Mouse (Mus musculus) intestine, embryonic 14.5 days (tissue): ENCODE results near the gene Tmem123. TPM values are rescaled to one million over a fixed set of nuclear protein-coding genes. Genes with fewer than 3 reads are reported as not detected.

ENCODE experiments used
- ATAC-seq: fragments of 200-750 bp; cut with Nextera tagmentation; replicated peaks from 2 replicates; pipeline ENCODE4 v1.8.0; 2017; ENCODE audit warnings: low read depth, moderate number of reproducible peaks, moderate TSS enrichment, moderate library complexity; ENCODE audit not compliant: low FRiP score, low TSS enrichment
- DNase-seq: peaks from one replicate; pipeline ENCODE4 v3.0.0-alpha.2; 2018; ENCODE audit warnings: low spot score
- H3K27ac ChIP-seq: fragments of 300-500 bp; sonication (generic); 2 replicates; pipeline ENCODE4 v1.5.1; 2014; ENCODE audit warnings: low read depth, mild to moderate bottlenecking, control low read depth
- H3K27me3 ChIP-seq: fragments of 300-500 bp; sonication (generic); replicated peaks from 2 replicates; pipeline ENCODE4 v1.6.1; 2014; ENCODE audit warnings: low read length, control low read depth; ENCODE audit not compliant: control insufficient read depth, insufficient read depth
- H3K36me3 ChIP-seq: fragments of 300-500 bp; sonication (generic); 2 replicates; pipeline ENCODE4 v1.6.1; 2014; ENCODE audit warnings: low read length, control low read depth; ENCODE audit not compliant: control insufficient read depth, insufficient read depth
- H3K4me1 ChIP-seq: fragments of 300-500 bp; sonication (generic); replicated peaks from 2 replicates; pipeline ENCODE4 v1.6.1; 2014; ENCODE audit warnings: low read length, control low read depth, mixed read lengths; ENCODE audit not compliant: control insufficient read depth, insufficient read depth
- H3K4me2 ChIP-seq: fragments of 300-500 bp; sonication (generic); 2 replicates; pipeline ENCODE4 v1.6.1; 2014; ENCODE audit warnings: low read length
- H3K4me3 ChIP-seq: fragments of 300-500 bp; sonication (generic); 2 replicates; pipeline ENCODE4 v1.5.1; 2014; ENCODE audit warnings: low read depth, low read length, control low read depth, mixed read lengths
- H3K9ac ChIP-seq: fragments of 300-500 bp; sonication (generic); 2 replicates; pipeline ENCODE4 v1.6.1; 2014; ENCODE audit warnings: mild to moderate bottlenecking, low read length
- H3K9me3 ChIP-seq: fragments of 300-500 bp; sonication (generic); 2 replicates; pipeline ENCODE4 v1.6.1; 2016; ENCODE audit warnings: low read length, control low read depth; ENCODE audit not compliant: control insufficient read depth
- WGBS: fragments of 180-500 bp; shearing (Covaris S2); extraction: QIAGEN DNeasy Blood & Tissue Kit; methylation state at CpG from one replicate; pipeline ENCODE4 v1.1.7; 2014; 5-methylcytosine and 5-hydroxymethylcytosine counted together
- microRNA-seq: library from miRNA; unstranded; fragments of <30 nt; microRNA quantifications from one replicate; pipeline ENCODE4, GENCODE M21; 2016
- polyA plus RNA-seq: library from polyadenylated mRNA; unstranded; fragments of >200 nt; fragmentation: Nextera tagmentation; extraction: Ambion mirVana; gene quantifications from 2 replicates; pipeline ENCODE4 v1.2.1, GENCODE M21; 2014

Tmem123 gene
- polyA plus RNA-seq, 1 experiment from 2014 or later: 92.2 TPM

DNA sequence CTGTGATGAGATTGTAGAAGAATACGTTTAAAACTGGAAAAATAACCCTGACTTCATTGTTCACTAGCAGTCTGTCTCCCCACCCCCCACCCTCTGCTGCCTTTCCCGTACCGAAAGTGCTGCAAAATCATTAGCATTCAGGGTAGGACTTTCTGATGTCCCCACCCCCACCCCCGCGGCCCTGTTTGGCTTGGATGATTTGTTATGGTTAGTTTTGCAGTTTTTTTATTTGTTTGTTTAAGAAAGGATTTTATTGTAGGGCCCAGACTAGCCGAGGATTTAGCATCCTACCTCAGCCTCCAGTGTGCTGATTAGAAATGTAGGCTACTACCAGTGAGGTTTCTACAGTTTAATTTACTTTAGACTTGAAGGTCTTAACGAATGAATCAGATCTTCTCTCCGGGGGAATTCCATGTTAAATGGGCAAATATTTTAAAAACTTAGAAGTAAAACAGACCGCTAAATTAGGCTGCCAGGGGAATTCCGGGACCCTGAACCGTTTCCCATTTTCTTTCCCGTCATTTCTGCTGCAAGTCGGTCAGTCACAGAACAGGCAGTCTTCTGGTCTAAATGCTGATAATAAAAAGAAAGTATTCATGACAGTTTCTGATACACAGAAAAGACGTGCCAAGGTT lies 74.1 kb downstream of the Tmem123 start:
- WGBS: 11% methylated on average over 14 of the region's 14 CpGs
- peak overlapping the region; percentile 90 for H3K4me2 ChIP-seq
- H3K4me1 ChIP-seq: peaks cover 8% of the 10 kb centered on the region; the same call in 1 of the 2 replicates
- H3K27me3 ChIP-seq: no peaks in the 10 kb centered on the region
- ATAC-seq (no peak), DNase-seq (peak; percentile 82)
- peak overlapping the region; percentile 65 for H3K4me3 ChIP-seq
- peak overlapping the region; percentile 85 for H3K9ac ChIP-seq
- peak overlapping the region; percentile 98 for H3K27ac ChIP-seq
- H3K9me3 ChIP-seq: no peaks in the 10 kb centered on the region
- peaks cover 20% of the 10 kb centered on the region for H3K36me3 ChIP-seq

DNA sequence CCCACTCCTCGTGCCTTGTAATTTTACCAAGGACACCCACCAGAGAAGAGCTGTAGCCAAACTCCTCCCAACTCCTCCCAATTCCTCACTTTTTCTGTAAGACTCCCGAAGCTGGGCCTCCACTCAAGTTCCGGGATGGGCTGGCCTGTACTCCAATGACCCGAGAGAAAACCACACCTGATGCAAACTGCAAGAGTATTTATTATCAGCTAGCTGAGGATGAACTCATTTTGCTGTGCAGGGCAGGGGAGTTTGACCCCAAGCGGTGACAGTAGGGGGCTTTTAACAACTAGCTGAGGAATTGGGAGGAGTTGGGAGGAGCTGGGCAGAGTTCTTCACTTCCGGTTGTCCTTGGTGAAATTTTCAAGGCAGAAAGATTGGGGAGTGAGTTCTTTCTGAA lies 77.4 kb downstream of the Tmem123 start:
- no peak overlapping the region for H3K27ac ChIP-seq
- H3K36me3 ChIP-seq: no peaks in the 10 kb centered on the region
- H3K4me1 ChIP-seq: 0 out of 2 replicates have a peak, but pooled peaks cover 3% of the 10 kb centered on the region
- H3K4me3 ChIP-seq: no peak overlapping the region
- 65% methylated on average over 6 of the region's 6 CpGs for WGBS
- H3K9ac ChIP-seq: no peak overlapping the region
- ATAC-seq (no peak), DNase-seq (no peak)
- H3K27me3 ChIP-seq: no peaks in the 10 kb centered on the region
- no peaks in the 10 kb centered on the region for H3K9me3 ChIP-seq
- H3K4me2 ChIP-seq: no peak overlapping the region

Small RNAs within 50 kb of the gene (microRNA-seq; reads per million reads assigned to microRNA genes)
- gene Mir5618: 6.2 reads per million, percentile 35 among the genes with 10 or more reads in this experiment

Other genes with a start within 250 kb of the Tmem123 start
- gene Mmp8, start 205.6 kb upstream of the Tmem123 start, polyA plus RNA-seq: 0.23 TPM in 1 of 2 replicates, not detected in the other
- not detected in 2 replicates for gene Mmp27, start 192.6 kb upstream of the Tmem123 start, polyA plus RNA-seq
- gene Mmp20, start 135.8 kb upstream of the Tmem123 start, polyA plus RNA-seq: 0.13 and 0.24 TPM in 2 replicates
- 0.46 and 0.84 TPM in 2 replicates for gene Mmp7, start 72.0 kb upstream of the Tmem123 start, polyA plus RNA-seq
- 36.2 and 39.8 TPM in 2 replicates for gene Birc2, start 73.0 kb downstream of the Tmem123 start, polyA plus RNA-seq
- gene Birc3, start 109.1 kb downstream of the Tmem123 start, polyA plus RNA-seq: 9.0 and 9.4 TPM in 2 replicates
- 29.3 and 30.9 TPM in 2 replicates for gene Yap1, start 240.6 kb downstream of the Tmem123 start, polyA plus RNA-seq